Mouse (Mus musculus) megakaryocyte, embryonic 14.5 days (primary cell): ENCODE data around the gene Cd68. TPM values are rescaled to one million over a fixed set of nuclear protein-coding genes. Genes with fewer than 3 reads are reported as not detected.
A peak's percentile ranks its signal among the peaks of the same experiment; 100 is the strongest.
"Not testable (repeated sequence)": the region's sequence is repeated elsewhere in the genome, so short reads cannot be mapped to it uniquely, and the experiment has no call there.

ENCODE experiments used
- H3K27me3 ChIP-seq: replicated peaks from 2 replicates; pipeline ENCODE3; 2012; ENCODE audit warnings: inconsistent platforms
- H3K36me3 ChIP-seq: replicated peaks from 2 replicates; pipeline ENCODE3; 2012; ENCODE audit warnings: low read length, inconsistent platforms, mixed read lengths
- H3K4me1 ChIP-seq: 2 replicates; pipeline ENCODE4 v1.6.1; 2012; ENCODE audit warnings: inconsistent platforms
- H3K4me3 ChIP-seq: replicated peaks from 2 replicates; pipeline ENCODE3; 2012; ENCODE audit warnings: moderate library complexity, mild to moderate bottlenecking, inconsistent platforms
- H3K9me3 ChIP-seq: 2 replicates; pipeline ENCODE4 v1.6.1; 2012; ENCODE audit warnings: inconsistent platforms
- FLI1 ChIP-seq: IDR thresholded peaks from 2 replicates; pipeline ENCODE4 v1.6.1; 2012; ENCODE audit warnings: low read length, inconsistent platforms, mixed read lengths
- GATA1 ChIP-seq: IDR thresholded peaks from 3 replicates; pipeline ENCODE4 v1.6.1; 2012; ENCODE audit warnings: mixed read lengths, low read length, inconsistent platforms, borderline replicate concordance
- polyA plus RNA-seq: library from polyadenylated mRNA; stranded (reverse); fragments of >175 nt; gene quantifications from 2 replicates; pipeline ENCODE4 v1.2.3, GENCODE M21; 2012; ENCODE audit warnings: low replicate concordance; ENCODE audit not compliant: insufficient read depth

The Cd68 gene
- polyA plus RNA-seq, 1 experiment: 128 TPM

GRCm38 (mm10) chr11:69629802-69630201 is 36.2 kb downstream of the Cd68 start:
- Histone ChIP-seq H3K36me3 (no peaks in the 10 kb centered on the region), H3K27me3 (no peaks in the 10 kb centered on the region), H3K9me3 (no peaks in the 10 kb centered on the region), H3K4me1 (peaks cover 33% of the 10 kb centered on the region), H3K4me3 (no peak overlapping the region)
- TF ChIP-seq GATA1 (no peak), FLI1 (no peak)

GRCm38 (mm10) chr11:69628286-69628685 is 37.7 kb downstream of the Cd68 start:
- no peaks in the 10 kb centered on the region for H3K27me3 ChIP-seq
- H3K36me3 ChIP-seq: no peaks in the 10 kb centered on the region
- peak overlapping the region; percentile 70 for H3K4me3 ChIP-seq
- no peaks in the 10 kb centered on the region for H3K9me3 ChIP-seq
- TF ChIP-seq GATA1 (no peak), FLI1 (no peak)
- H3K4me1 ChIP-seq: peaks cover 21% of the 10 kb centered on the region

DNA sequence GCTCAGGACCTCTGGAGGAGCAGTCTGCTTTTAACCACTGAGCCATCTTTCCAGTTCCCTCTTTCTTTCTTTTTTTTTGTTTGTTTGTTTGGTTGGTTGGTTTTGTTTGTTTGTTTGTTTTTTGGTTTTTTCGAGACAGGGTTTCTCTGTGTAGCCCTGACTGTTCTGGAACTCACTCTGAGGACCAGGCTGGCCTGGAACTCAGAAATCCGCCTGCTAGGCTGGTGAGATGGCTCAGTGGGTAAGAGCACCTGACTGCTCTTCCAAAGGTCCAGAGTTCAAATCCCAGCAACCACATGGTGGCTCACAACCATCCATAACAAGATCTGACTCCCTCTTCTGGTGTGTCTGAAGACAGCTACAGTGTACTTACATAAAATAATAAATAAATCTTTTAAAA is 41.6 kb downstream of the Cd68 start:
- H3K9me3 ChIP-seq, H3K4me3 ChIP-seq, H3K27me3 ChIP-seq, H3K36me3 ChIP-seq: not testable (repeated sequence)
- H3K4me1 ChIP-seq: peaks cover 34% of the 10 kb centered on the region

DNA sequence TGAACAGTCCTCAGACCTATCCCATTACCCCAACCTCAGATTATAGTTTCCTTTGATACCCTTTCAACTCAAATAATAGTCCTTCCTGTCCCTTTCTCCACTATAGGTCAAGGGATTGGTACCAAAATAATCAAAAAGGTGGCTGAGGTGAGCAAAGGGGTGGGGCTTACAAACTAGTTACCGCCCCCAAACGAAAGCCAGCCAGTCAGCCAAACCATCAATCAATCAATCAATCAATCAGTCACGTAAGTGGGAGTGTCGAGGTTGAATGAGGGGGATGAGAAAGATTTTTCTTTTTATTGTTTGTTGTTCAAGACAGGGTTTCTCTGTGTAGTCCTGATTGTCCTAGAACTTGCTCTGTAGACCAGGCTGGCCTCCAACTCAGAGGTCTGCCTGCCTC is 42.9 kb downstream of the Cd68 start:
- H3K4me1 ChIP-seq: peaks cover 25% of the 10 kb centered on the region
- H3K27me3 ChIP-seq: peaks cover 13% of the 10 kb centered on the region
- no peaks in the 10 kb centered on the region for H3K9me3 ChIP-seq
- no peak for TF ChIP-seq FLI1
- no peak for TF ChIP-seq GATA1
- no peaks in the 10 kb centered on the region for H3K36me3 ChIP-seq
- H3K4me3 ChIP-seq: no peak overlapping the region

GRCm38 (mm10) chr11:69622406-69622805 is 43.5 kb downstream of the Cd68 start:
- TF ChIP-seq GATA1: no peak
- no peak for TF ChIP-seq FLI1
- H3K4me3 ChIP-seq: peak overlapping the region; percentile 89

DNA sequence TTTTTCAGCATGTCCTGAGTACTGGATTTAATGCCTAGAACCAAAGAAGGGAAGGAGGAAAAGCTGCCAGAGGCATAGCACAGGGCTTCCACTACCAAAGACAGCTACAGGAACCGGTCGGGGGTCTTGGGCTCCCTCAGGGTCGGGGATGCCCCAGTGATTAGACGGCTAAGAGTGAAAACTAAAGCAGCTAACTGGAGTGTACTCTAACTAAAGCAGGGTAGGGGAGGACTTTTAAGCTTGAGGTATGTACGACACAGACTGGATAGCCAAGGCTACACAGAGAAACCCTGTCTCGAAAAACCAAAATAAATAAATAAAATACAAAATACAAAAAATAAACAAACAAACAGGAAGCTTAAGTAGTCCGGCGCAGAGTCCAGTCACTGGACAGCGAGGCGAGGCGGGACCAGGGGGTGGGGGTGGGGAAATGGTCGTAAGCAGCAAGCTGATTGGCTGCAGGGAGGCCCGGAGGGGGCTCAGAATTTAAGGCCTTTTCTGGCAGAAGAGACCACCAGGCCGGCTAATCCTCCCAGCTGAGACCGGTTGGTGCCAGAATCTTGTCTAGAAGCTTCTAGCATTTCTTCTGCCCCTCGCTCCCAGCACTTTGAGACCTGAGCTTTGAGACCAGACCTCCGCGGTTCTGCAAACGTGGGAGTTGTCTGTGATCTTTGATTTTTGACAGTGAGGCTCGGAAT is 44.2 kb downstream of the Cd68 start, which contains the start of gene Sat2:
Gene Sat2, plus strand, starts transcription at position 454 of the 698 bp plus-strand sequence.
- Histone ChIP-seq H3K36me3 (no peaks in the 10 kb centered on the region), H3K4me3 (peak within 1 kb of the TSS; percentile 89), H3K27me3 (peaks cover 26% of the 10 kb centered on the region), H3K9me3 (no peaks in the 10 kb centered on the region), H3K4me1 (peaks cover 28% of the 10 kb centered on the region)
- TF ChIP-seq GATA1 (no peak), FLI1 (no peak)

More at GRCm38 (mm10) chr11:69622406-69622805, 43.5 kb downstream of the Cd68 start:
- peaks cover 25% of the 10 kb centered on the region for H3K4me1 ChIP-seq
- peaks cover 19% of the 10 kb centered on the region for H3K27me3 ChIP-seq
- H3K9me3 ChIP-seq: no peaks in the 10 kb centered on the region
- no peaks in the 10 kb centered on the region for H3K36me3 ChIP-seq

GRCm38 (mm10) chr11:69620394-69621081 is 45.4 kb downstream of the Cd68 start:
- Histone ChIP-seq H3K4me1 (peaks cover 31% of the 10 kb centered on the region), H3K36me3 (no peaks in the 10 kb centered on the region), H3K9me3 (no peaks in the 10 kb centered on the region), H3K4me3 (no peak overlapping the region), H3K27me3 (peaks cover 36% of the 10 kb centered on the region)
- no peak for TF ChIP-seq GATA1
- TF ChIP-seq FLI1: no peak

- H3K4me1 ChIP-seq: peaks cover 48% of the 10 kb centered on the region
- peaks cover 46% of the 10 kb centered on the region for H3K27me3 ChIP-seq
- H3K9me3 ChIP-seq: no peaks in the 10 kb centered on the region
- H3K36me3 ChIP-seq: no peaks in the 10 kb centered on the region
- no peak within 1 kb of the TSS for H3K4me3 ChIP-seq
- TF ChIP-seq GATA1: no peak
- TF ChIP-seq FLI1: no peak
Observed at GRCm38 (mm10) chr11:69617805-69618204, 48.1 kb downstream of the Cd68 start, which contains the start of gene Shbg. Gene Shbg, minus strand, starts transcription at chr11:69617905.

GRCm38 (mm10) chr11:69616781-69617180 is 49.2 kb downstream of the Cd68 start:
- H3K4me3 ChIP-seq: no peak overlapping the region
- H3K27me3 ChIP-seq: peaks cover 53% of the 10 kb centered on the region
- H3K36me3 ChIP-seq: no peaks in the 10 kb centered on the region
- TF ChIP-seq GATA1 (no peak), FLI1 (no peak)
- no peaks in the 10 kb centered on the region for H3K9me3 ChIP-seq
- peaks cover 39% of the 10 kb centered on the region for H3K4me1 ChIP-seq

DNA sequence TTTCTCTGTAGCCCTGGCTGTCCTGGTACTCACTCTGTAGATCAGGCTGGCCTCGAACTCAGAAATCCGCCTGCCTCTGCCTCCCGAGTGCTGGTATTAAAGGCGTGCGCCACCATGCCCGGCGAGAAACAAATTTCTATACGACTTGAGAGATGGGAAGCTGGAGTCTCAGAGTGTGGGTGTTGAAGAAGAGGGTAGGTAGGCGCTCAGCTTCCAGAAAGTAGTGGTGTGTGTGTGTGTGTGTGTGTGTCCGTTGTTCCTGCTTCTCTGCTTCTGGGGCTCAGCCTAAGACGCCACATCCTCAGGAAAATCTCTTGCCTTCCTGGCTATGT is 51.7 kb downstream of the Cd68 start:
- H3K9me3 ChIP-seq, H3K36me3 ChIP-seq: not testable (repeated sequence)
- H3K4me3 ChIP-seq: peak overlapping the region; percentile 78
- peaks cover 35% of the 10 kb centered on the region for H3K4me1 ChIP-seq
- peaks cover 58% of the 10 kb centered on the region for H3K27me3 ChIP-seq

Other genes starting within 250 kb of the Cd68 start
- gene Dnah2, start 117.0 kb downstream of the Cd68 start, polyA plus RNA-seq: 0.95 TPM in 1 of 2 replicates, not detected in the other
- 0.51 and 2.1 TPM in 2 replicates for gene Efnb3, start 105.9 kb downstream of the Cd68 start, polyA plus RNA-seq
- 19.7 and 50.2 TPM in 2 replicates for gene Wrap53, start 85.9 kb downstream of the Cd68 start, polyA plus RNA-seq
- 53.2 and 68.6 TPM in 2 replicates for gene Trp53, start 85.8 kb downstream of the Cd68 start, polyA plus RNA-seq
- 2.8 and 4.2 TPM in 2 replicates for gene Atp1b2, start 60.2 kb downstream of the Cd68 start, polyA plus RNA-seq
- gene Shbg, start 48.2 kb downstream of the Cd68 start, polyA plus RNA-seq: not detected in 2 replicates
- gene Sat2, start 44.1 kb downstream of the Cd68 start, polyA plus RNA-seq: not detected in 2 replicates
- 65.7 and 84.9 TPM in 2 replicates for gene Fxr2, start 33.2 kb downstream of the Cd68 start, polyA plus RNA-seq
- not detected in 2 replicates for gene Sox15, start 10.8 kb downstream of the Cd68 start, polyA plus RNA-seq
- 16.2 and 31.6 TPM in 2 replicates for gene Mpdu1, start 3.5 kb downstream of the Cd68 start, polyA plus RNA-seq
- 144 and 601 TPM in 2 replicates for gene Eif4a1, start 6.3 kb upstream of the Cd68 start, polyA plus RNA-seq
- gene Senp3, start 15.9 kb upstream of the Cd68 start, polyA plus RNA-seq: 54.1 and 94.8 TPM in 2 replicates
- 0.56 TPM in 1 of 2 replicates, not detected in the other for gene Tnfsf13, start 19.6 kb upstream of the Cd68 start, polyA plus RNA-seq
- gene Tnfsf12, start 29.7 kb upstream of the Cd68 start, polyA plus RNA-seq: 5.3 and 13.1 TPM in 2 replicates
- gene Tnfsfm13, start 29.9 kb upstream of the Cd68 start, polyA plus RNA-seq: 2.0 and 2.5 TPM in 2 replicates
- gene Polr2a, start 92.5 kb upstream of the Cd68 start, polyA plus RNA-seq: 36.5 and 129 TPM in 2 replicates
- gene Slc35g3, start 95.8 kb upstream of the Cd68 start, polyA plus RNA-seq: not detected in 2 replicates
- gene Zbtb4, start 99.8 kb upstream of the Cd68 start, polyA plus RNA-seq: 1.9 and 3.9 TPM in 2 replicates
- gene Chrnb1, start 129.8 kb upstream of the Cd68 start, polyA plus RNA-seq: not detected in 2 replicates
- gene Fgf11, start 135.7 kb upstream of the Cd68 start, polyA plus RNA-seq: 0.64 TPM in 1 of 2 replicates, not detected in the other
- not detected in 2 replicates for gene Tmem102, start 139.5 kb upstream of the Cd68 start, polyA plus RNA-seq
- not detected in 2 replicates for gene Gm39566, start 149.1 kb upstream of the Cd68 start, polyA plus RNA-seq
- gene Spem2, start 152.3 kb upstream of the Cd68 start, polyA plus RNA-seq: not detected in 2 replicates
- not detected in 2 replicates for gene Spem1, start 156.0 kb upstream of the Cd68 start, polyA plus RNA-seq
- 4.9 and 17.7 TPM in 2 replicates for gene Nlgn2, start 171.6 kb upstream of the Cd68 start, polyA plus RNA-seq
- 742 and 1,105 TPM in 2 replicates for gene Tmem256, start 172.4 kb upstream of the Cd68 start, polyA plus RNA-seq
- 41.3 and 79.4 TPM in 2 replicates for gene Plscr3, start 180.2 kb upstream of the Cd68 start, polyA plus RNA-seq
- gene Tnk1, start 192.6 kb upstream of the Cd68 start, polyA plus RNA-seq: not detected in 2 replicates
- not detected in 2 replicates for gene Tmem95, start 211.9 kb upstream of the Cd68 start, polyA plus RNA-seq
- gene Kctd11, start 215.3 kb upstream of the Cd68 start, polyA plus RNA-seq: 0.98 TPM in 1 of 2 replicates, not detected in the other
- gene Acap1, start 229.4 kb upstream of the Cd68 start, polyA plus RNA-seq: 47.6 and 58.4 TPM in 2 replicates
- 0.25 TPM in 1 of 2 replicates, not detected in the other for gene 2810408A11Rik, start 234.8 kb upstream of the Cd68 start, polyA plus RNA-seq
- 17.6 and 26.8 TPM in 2 replicates for gene Neurl4, start 234.9 kb upstream of the Cd68 start, polyA plus RNA-seq
- gene Gps2, start 247.7 kb upstream of the Cd68 start, polyA plus RNA-seq: 116 and 124 TPM in 2 replicates